Mouse (Mus musculus) macrophage (primary cell): Measurements from ENCODE around the gene Zfp712. TPM values are rescaled to one million over a fixed set of nuclear protein-coding genes. Genes with fewer than 3 reads are reported as not detected.

Experiments used
- H3K27ac ChIP-seq: fragments of 350-480 bp; formaldehyde crosslinking; 2 replicates; pipeline ENCODE4 v1.9.0; 2021
- H3K36me3 ChIP-seq: fragments of 350-480 bp; formaldehyde crosslinking; 2 replicates; pipeline ENCODE4 v1.9.0; 2021; ENCODE audit errors: inconsistent target
- H3K4me3 ChIP-seq: fragments of 350-480 bp; formaldehyde crosslinking; 2 replicates; pipeline ENCODE4 v1.9.0; 2021; ENCODE audit errors: inconsistent target
- H3K79me2 ChIP-seq: fragments of 350-480 bp; formaldehyde crosslinking; 2 replicates; pipeline ENCODE4 v1.9.0; 2021; ENCODE audit errors: inconsistent target
- WGBS: methylation state at CpG from one replicate; pipeline ENCODE4 v1.1.7; 2026; ENCODE audit warnings: inconsistent platforms; ENCODE audit not compliant: missing documents; 5-methylcytosine and 5-hydroxymethylcytosine counted together
- polyA plus RNA-seq: library from polyadenylated mRNA; stranded (reverse); fragments of 250-400 nt; gene quantifications from 3 replicates; pipeline ENCODE4 v1.2.4, GENCODE M21; 2018; ENCODE audit warnings: inconsistent platforms
- total RNA-seq, 78 experiments: library from RNA; depleted of rRNA; stranded (reverse); fragments of 250-400 nt; gene quantifications; 1 replicate in 9 of 78; 2 replicates in 24 of 78; 3 replicates in 43 of 78; 4 replicates in 2 of 78; pipeline ENCODE4 v1.2.4; 2018; ENCODE audit warnings: inconsistent platforms in 56 of 78

The Zfp712 gene
- total RNA-seq (2018; cell fraction: chromatin; rRNA removed), result 1 to 10 TPM in 18 of 26 experiments, under 1 TPM in 7, not detected in 1; 0.34 to 4.7 (median 1.4) TPM
- 1 to 10 TPM in 15 of 26 experiments, under 1 TPM in 11; 0.27 to 2.1 (median 1.2) TPM for total RNA-seq (2018; cell fraction: cytosol; rRNA removed)
- total RNA-seq (2018; cell fraction: nucleus; rRNA removed), result 1 to 10 TPM in 19 of 26 experiments, under 1 TPM in 7; 0.36 to 6.7 (median 1.7) TPM
- 0.75 to 2.1 TPM (median 1.5 TPM) in 3 replicates for polyA plus RNA-seq

DNA sequence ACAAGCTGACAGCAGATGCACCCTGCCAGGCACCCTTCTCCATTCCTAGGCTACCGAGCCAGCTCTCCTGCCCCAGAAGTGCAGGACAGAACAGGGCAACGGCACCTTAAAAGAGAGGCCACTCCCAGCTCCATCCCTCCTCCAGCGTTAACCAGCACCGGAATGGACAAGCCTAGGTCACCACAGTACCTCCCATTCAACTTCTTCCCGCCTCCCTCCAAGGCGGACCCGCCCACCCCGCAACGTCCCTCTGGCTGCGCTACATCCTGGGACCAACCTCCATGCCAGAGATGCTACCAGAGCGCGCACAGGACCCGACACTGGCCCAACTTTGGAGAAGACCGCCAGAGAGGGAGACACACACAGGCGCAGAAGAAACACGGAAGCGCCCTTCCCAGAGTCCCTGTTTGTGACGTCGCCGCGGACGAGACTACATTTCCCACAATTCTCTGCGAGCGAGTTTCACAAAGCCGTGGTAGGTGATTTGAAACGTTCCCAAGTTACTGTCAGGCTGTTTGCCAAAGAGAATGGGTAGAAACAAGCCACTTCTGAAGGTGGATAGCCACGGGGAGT is at the start of gene Zfp712:
Gene Zfp712, minus strand, starts transcription at position 385 of the 573 bp plus-strand sequence.
- peak within 1 kb of the TSS; percentile 77 for H3K27ac ChIP-seq

GRCm38 (mm10) chr13:67108821-67109206 is 47.8 kb upstream of the Zfp712 start:
- peak overlapping the region; percentile 82 for H3K4me3 ChIP-seq
- WGBS, result 6% methylated on average over 9 of the region's 9 CpGs
- H3K27ac ChIP-seq, result peak overlapping the region; percentile 80; the same call in 1 of the 2 replicates
- no peaks in the 10 kb centered on the region for H3K36me3 ChIP-seq
- H3K79me2 ChIP-seq, result peaks cover 9% of the 10 kb centered on the region; the same call in 1 of the 2 replicates

More for the DNA sequence above, at the start of gene Zfp712:
- WGBS, result under 1% methylated on average over 25 of the region's 27 CpGs
- no peaks in the 10 kb centered on the region for H3K36me3 ChIP-seq
- H3K79me2 ChIP-seq, result peaks cover 10% of the 10 kb centered on the region; the same call in 1 of the 2 replicates
- H3K4me3 ChIP-seq, result peak within 1 kb of the TSS; percentile 74

DNA sequence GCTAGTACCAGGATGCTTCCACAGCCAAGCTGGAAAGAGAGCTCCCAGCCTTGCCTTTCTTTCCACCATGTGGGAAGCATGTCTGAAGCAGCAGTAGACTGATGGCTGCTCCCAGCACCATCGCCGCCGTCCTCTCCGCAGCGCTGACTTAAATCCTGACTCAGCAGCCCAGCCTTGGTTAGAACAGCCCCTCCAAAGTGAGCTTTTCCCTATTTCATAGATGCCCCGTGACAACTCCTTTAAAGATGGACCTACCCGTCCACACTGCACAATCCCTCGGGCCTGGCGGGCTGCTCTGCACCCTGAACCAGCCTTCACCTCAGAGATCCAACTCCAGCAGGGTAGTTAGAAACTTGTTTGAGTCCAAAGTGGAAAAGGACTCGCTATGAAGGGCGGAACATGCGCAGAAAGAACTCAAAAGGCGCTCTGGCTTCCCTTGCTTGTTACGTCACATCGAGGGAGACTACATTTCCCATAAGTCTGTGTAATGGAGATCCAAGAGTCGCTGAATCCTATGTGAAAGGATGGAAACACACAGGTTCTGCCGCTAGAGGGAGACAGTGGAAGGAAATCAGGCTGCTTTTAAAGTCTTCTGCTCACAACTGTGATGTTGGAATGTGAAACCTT is 47.3 kb upstream of the Zfp712 start, which contains the start of gene Gm28557:
Gene Gm28557, minus strand, starts transcription at position 411 of the 627 bp plus-strand sequence.
- Histone ChIP-seq H3K36me3 (no peaks in the 10 kb centered on the region), H3K27ac (peak within 1 kb of the TSS; percentile 80), H3K4me3 (peak within 1 kb of the TSS; percentile 82), H3K79me2 (peaks cover 9% of the 10 kb centered on the region; the same call in 1 of the 2 replicates)
- 0% methylated on average over 17 of the region's 17 CpGs for WGBS

DNA sequence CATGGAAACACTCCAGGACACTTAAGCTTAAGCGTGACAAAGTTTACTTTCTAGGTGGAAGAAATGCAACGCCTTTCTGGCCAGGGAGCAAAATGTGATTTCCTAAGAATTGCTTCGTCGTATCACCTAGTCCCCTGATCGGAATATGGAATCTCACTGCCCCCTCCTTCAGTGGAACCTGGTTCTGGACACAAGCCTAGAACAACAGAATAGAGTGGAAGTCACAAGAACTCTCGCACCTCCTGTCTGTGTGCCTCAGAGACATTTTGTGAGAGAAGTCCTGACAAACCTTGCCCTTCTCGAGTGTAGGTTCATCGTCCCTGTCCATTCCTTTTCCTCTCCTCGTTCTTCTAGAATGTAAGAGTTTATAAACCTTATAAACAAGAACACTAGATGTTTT is 46.7 kb upstream of the Zfp712 start:
- 63% methylated on average over 9 of the region's 9 CpGs for WGBS
- H3K4me3 ChIP-seq, result peak overlapping the region; percentile 82

DNA sequence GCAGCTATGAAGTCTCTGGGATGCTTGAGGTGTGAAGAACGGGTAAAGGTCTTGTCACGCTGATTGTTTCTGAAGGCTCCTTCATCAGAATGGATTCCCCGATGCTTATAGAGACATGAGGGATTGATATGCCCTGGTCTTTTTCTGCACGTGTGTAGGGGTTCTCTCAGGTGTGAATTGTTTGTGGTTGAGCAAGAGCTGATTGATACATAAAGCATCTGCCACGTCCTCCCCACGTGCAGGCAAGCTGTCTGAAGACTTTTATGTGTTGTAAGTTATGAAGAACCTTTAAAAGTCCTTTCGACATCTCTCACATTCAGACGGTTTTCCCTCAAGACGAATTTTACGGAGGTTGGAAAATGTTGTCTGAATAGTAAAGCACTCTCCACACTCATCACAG is 36.9 kb upstream of the Zfp712 start, which contains the start of gene Zfp708:
Gene Zfp708, minus strand, starts transcription at position 101 of the 400 bp plus-strand sequence.
- 96% methylated on average over 10 of the region's 10 CpGs for WGBS
- Histone ChIP-seq H3K4me3 (no peak within 1 kb of the TSS), H3K79me2 (no peaks in the 10 kb centered on the region), H3K36me3 (no peaks in the 10 kb centered on the region), H3K27ac (no peak within 1 kb of the TSS)

More for the DNA sequence above, 46.7 kb upstream of the Zfp712 start:
- Histone ChIP-seq H3K27ac (peak overlapping the region; percentile 80), H3K79me2 (peaks cover 9% of the 10 kb centered on the region; the same call in 1 of the 2 replicates), H3K36me3 (no peaks in the 10 kb centered on the region)

GRCm38 (mm10) chr13:67090154-67090553 is 29.2 kb upstream of the Zfp712 start:
- Histone ChIP-seq H3K4me3 (no peak overlapping the region), H3K36me3 (no peaks in the 10 kb centered on the region), H3K27ac (no peak overlapping the region), H3K79me2 (no peaks in the 10 kb centered on the region)
- 100% methylated on average over 1 of the region's 1 CpGs for WGBS

DNA sequence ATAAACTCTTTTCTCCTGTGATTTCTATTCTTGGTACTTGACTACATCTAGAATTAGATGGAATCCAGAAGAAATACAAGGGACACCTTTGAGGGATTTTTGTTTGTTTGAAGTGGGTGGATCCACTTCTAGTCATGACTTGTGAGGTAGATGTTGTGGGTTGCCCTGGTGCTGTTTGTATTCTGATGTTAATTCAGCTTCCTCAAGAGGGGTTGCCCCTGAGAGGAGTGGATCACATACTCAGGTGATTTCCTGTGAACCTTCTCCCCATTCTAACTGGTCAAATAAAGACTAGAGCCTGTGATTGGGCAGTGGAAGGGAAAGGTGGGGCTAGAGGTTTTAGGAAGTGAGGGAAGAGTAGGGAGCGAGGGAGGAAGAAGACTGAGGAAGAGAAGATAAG is 21.0 kb upstream of the Zfp712 start:
- no peaks in the 10 kb centered on the region for H3K36me3 ChIP-seq

DNA sequence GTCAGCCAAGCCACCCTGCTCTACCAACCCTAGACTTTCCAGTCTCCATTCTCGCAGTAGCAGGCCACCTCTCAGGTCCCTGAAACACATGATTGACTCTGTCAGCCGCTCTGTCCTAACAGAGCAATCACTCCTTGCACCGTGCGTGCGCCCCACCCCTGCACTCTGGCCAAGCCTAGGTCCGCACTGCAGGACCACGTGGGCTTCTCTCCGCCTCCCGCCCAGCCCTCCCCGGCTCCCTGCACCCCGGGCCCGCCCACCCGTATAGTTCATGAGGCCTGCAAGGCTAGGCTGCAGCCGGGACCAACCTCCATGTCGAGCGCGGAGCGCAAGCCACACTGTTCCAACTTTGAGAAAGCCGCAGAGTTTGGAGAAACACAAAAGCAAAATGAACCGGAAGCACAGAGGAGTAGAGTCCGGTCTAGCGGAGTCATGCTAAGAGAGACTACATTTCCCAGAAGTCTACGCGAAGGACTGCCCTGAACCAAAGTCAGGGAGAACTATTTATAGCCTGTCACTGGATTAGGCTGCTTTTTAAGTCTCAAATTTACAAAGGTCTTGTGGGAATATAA is 20.3 kb upstream of the Zfp712 start:
- Histone ChIP-seq H3K4me3 (peak overlapping the region; percentile 48), H3K79me2 (no peaks in the 10 kb centered on the region), H3K36me3 (no peaks in the 10 kb centered on the region), H3K27ac (peak overlapping the region; percentile 69)
- WGBS, result under 1% methylated on average over 23 of the region's 24 CpGs

More for the DNA sequence above, 21.0 kb upstream of the Zfp712 start:
- WGBS, result 50% methylated on average over 1 of the region's 1 CpGs
- Histone ChIP-seq H3K79me2 (no peaks in the 10 kb centered on the region), H3K4me3 (peak overlapping the region; percentile 48; the same call in 1 of the 2 replicates), H3K27ac (peak overlapping the region; percentile 69)

- 100% methylated on average over 2 of the region's 2 CpGs for WGBS
- Histone ChIP-seq H3K4me3 (no peak overlapping the region), H3K27ac (no peak overlapping the region), H3K79me2 (no peaks in the 10 kb centered on the region), H3K36me3 (peaks cover 13% of the 10 kb centered on the region; the same call in 1 of the 2 replicates)
Observed at GRCm38 (mm10) chr13:67077244-67077643, 16.3 kb upstream of the Zfp712 start.

- Histone ChIP-seq H3K36me3 (peaks cover 32% of the 10 kb centered on the region), H3K4me3 (no peak overlapping the region), H3K79me2 (no peaks in the 10 kb centered on the region), H3K27ac (no peak overlapping the region)
- 92% methylated on average over 2 of the region's 2 CpGs for WGBS
Observed at GRCm38 (mm10) chr13:67072786-67073185, 11.8 kb upstream of the Zfp712 start.

GRCm38 (mm10) chr13:67065386-67065785 is 4.4 kb upstream of the Zfp712 start:
- WGBS, result 94% methylated on average over 8 of the region's 8 CpGs
- H3K79me2 ChIP-seq, result no peaks in the 10 kb centered on the region
- peaks cover 9% of the 10 kb centered on the region for H3K36me3 ChIP-seq
- no peak overlapping the region for H3K27ac ChIP-seq
- no peak overlapping the region for H3K4me3 ChIP-seq

DNA sequence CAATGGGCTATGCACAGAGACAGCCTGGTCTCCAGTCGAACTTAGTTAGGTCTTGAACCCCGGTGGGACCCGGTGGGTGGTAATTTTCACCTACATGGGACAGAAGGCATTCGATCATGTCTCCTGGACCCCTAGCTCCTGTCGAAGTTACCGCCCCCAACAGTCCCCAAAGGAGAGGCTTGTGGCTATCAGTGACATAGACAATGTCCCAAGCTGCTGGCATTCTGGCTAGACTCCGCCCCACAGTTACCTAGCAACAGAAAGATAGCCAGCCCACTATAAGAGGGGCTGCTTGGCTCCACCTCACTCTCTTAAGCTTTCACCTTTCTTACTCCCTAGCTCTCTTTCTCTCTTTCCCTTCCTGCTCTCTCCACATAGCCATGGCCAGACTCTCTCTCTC is 1.5 kb upstream of the Zfp712 start:
- H3K36me3 ChIP-seq, result no peaks in the 10 kb centered on the region
- H3K27ac ChIP-seq, result no peak overlapping the region
- H3K4me3 ChIP-seq, result no peak overlapping the region
- 76% methylated on average over 7 of the region's 7 CpGs for WGBS
- H3K79me2 ChIP-seq, result peaks cover 10% of the 10 kb centered on the region; the same call in 1 of the 2 replicates

DNA sequence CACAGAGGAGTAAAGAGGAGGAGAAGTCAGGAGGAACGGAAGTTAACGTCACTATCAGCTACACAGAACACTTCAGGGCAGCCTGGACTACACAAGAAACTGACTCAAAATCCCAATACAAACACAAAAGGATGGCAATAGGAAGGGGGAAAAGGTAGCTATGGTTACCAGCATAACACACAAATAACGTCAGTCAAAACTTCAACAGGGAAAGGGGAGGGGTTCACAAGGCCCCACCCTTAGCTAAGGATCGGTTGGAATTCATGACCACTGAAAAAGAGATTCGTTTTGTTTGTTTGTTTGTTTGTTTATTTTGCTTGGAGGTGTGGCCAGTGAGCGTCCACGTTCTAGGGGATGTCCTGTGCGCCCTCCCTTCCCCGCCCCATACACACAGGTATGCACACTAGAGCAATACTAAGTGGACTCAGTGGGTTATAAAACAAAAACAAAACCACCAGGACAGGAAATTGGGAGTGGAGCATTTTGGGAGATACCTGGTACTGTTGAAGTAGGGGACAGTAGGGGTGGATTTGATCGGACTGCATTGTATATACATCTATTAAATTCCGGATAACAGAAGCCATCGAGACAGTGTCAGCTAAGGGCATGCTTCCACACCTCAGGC is 697 bp downstream of the Zfp712 start:
- peak overlapping the region; percentile 74 for H3K4me3 ChIP-seq
- 11% methylated on average over 12 of the region's 12 CpGs for WGBS

More for the DNA sequence above, 697 bp downstream of the Zfp712 start:
- Histone ChIP-seq H3K79me2 (peaks cover 10% of the 10 kb centered on the region; the same call in 1 of the 2 replicates), H3K27ac (peak overlapping the region; percentile 77; the same call in 1 of the 2 replicates), H3K36me3 (no peaks in the 10 kb centered on the region)
